Mouse (Mus musculus): ENCODE results near the gene Ccr1l1. TPM values are rescaled to one million over a fixed set of nuclear protein-coding genes. Genes with fewer than 3 reads are reported as not detected.

Gene Ccr1l1
- total and polyA plus RNA-seq, 2 experiments from 2014 or later, result not detected

DNA sequence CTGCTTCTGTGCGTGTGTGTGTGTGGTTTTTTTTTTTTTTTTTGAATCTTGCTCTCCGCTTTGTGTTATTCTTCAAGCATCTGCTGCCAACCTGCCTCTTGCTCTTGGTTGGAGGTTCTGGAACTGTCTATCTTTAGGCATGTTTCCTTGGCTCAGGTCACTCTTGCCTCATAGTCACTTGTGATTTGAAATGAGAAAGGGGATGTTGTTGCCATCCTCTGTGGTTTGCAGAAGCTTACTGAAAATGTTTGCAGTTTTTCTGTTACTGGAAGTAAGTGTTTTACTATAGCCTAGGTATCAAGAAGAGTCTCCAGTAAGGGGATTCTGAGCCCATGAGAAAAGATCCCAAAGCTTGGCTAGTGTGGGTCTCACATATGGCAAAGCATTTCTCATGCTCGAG is 36.2 kb downstream of the Ccr1l1 start:
- ATAC-seq (no peak), DNase-seq (no peak)
- H3K4me3 ChIP-seq (ENCODE audit: low read depth, low read length), result no peak overlapping the region
- no peak for TF ChIP-seq CTCF (IDR thresholded peaks at IDR 0.05; ENCODE audit: low read depth)
- H3K27ac ChIP-seq (ENCODE audit: low read depth, low read length), result no peak overlapping the region
- no peak overlapping the region for H3K4me2 ChIP-seq (ENCODE audit: low read depth)
- H3K27me3 ChIP-seq (ENCODE audit: insufficient read depth, low read length), result no peaks in the 10 kb centered on the region
- H3K9ac ChIP-seq, result no peak overlapping the region
- H3K4me1 ChIP-seq (ENCODE audit: insufficient read depth), result no peaks in the 10 kb centered on the region
- no peaks in the 10 kb centered on the region for H3K9me3 ChIP-seq (ENCODE audit: low read length)
- H3K36me3 ChIP-seq (ENCODE audit: insufficient read depth), result no peaks in the 10 kb centered on the region
- WGBS, result 89% methylated on average over 3 of the region's 3 CpGs

DNA sequence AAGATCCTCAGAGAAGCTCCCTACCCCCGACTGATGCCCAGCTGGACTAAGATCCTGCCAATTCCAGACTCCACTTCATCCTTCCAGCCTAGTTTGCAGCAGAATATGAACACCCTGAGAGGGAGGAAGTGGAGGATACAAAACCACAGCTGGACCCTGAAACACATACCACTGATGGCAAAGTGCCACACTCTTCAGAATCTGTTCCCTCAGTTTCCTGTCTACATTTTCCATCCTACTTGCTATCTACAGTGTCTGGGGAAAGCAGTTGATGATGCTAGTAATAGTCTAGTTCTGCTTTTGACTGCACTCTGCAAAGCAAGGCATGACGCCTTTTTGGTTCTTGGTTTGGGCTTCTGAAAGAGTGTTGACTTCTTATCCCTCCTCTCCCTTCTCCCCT is 36.9 kb downstream of the Ccr1l1 start:
- no peak for ATAC-seq
- Histone ChIP-seq H3K9ac (no peak overlapping the region), H3K9me3 (ENCODE audit: low read length) (no peaks in the 10 kb centered on the region), H3K4me2 (ENCODE audit: low read depth) (no peak overlapping the region), H3K4me3 (ENCODE audit: low read depth, low read length) (no peak overlapping the region), H3K4me1 (ENCODE audit: insufficient read depth) (no peaks in the 10 kb centered on the region), H3K27ac (ENCODE audit: low read depth, low read length) (no peak overlapping the region), H3K27me3 (ENCODE audit: insufficient read depth, low read length) (no peaks in the 10 kb centered on the region), H3K36me3 (ENCODE audit: insufficient read depth) (no peaks in the 10 kb centered on the region)
- DNase-seq, result no peak
- no peak for TF ChIP-seq CTCF (IDR thresholded peaks at IDR 0.05; ENCODE audit: low read depth)
- WGBS, result 80% methylated on average over 2 of the region's 2 CpGs

DNA sequence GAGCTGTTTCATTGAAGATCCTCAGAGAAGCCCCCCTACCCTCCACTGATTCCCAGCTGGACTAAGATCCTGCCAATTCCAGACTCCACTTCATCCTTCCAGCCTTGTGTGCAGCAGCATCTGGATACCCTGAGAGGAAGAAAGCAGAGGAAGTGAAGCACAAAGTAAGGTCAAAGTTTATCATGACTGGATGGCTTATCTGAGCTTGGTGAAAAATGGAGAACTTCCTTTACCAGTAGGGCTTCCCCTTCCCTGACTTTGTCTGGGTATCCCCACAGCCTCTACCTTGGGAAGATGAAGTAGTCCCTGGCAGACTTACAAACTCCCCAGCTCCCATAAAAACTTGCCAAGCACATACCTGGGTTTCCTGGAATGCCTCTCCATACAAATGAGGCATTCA is 37.6 kb downstream of the Ccr1l1 start:
- ATAC-seq, result no peak
- H3K27me3 ChIP-seq (ENCODE audit: insufficient read depth, low read length), result no peaks in the 10 kb centered on the region
- no peaks in the 10 kb centered on the region for H3K36me3 ChIP-seq (ENCODE audit: insufficient read depth)
- TF ChIP-seq CTCF (IDR thresholded peaks at IDR 0.05; ENCODE audit: low read depth), result no peak
- H3K9ac ChIP-seq, result no peak overlapping the region
- no peak for DNase-seq
- no peaks in the 10 kb centered on the region for H3K4me1 ChIP-seq (ENCODE audit: insufficient read depth)
- no peak overlapping the region for H3K4me3 ChIP-seq (ENCODE audit: low read depth, low read length)
- H3K4me2 ChIP-seq (ENCODE audit: low read depth), result no peak overlapping the region
- no peaks in the 10 kb centered on the region for H3K9me3 ChIP-seq (ENCODE audit: low read length)
- no peak overlapping the region for H3K27ac ChIP-seq (ENCODE audit: low read depth, low read length)

DNA sequence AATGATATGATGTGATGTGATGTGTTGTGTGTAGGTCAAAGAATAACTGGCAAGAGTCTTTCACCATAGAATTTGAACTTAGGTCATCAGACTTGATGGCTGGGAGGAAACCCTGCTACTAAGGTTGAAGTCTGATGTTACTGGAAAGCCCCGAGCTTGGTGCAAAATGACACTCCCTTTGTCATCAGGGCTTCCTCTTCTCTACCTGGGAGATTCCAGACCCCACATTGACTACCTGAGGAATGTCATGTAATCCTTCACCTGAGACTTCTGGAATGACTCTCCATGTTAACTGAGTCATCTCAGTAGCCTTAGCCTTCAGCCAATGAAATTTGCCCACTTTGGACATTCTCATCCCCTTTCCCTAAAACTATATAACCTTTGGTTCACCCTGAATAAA is 38.0 kb downstream of the Ccr1l1 start:
- no peak for DNase-seq
- Histone ChIP-seq H3K9me3 (ENCODE audit: low read length) (no peaks in the 10 kb centered on the region), H3K4me1 (ENCODE audit: insufficient read depth) (no peaks in the 10 kb centered on the region), H3K4me2 (ENCODE audit: low read depth) (no peak overlapping the region), H3K27me3 (ENCODE audit: insufficient read depth, low read length) (no peaks in the 10 kb centered on the region), H3K36me3 (ENCODE audit: insufficient read depth) (no peaks in the 10 kb centered on the region), H3K4me3 (ENCODE audit: low read depth, low read length) (no peak overlapping the region), H3K27ac (ENCODE audit: low read depth, low read length) (no peak overlapping the region), H3K9ac (no peak overlapping the region)
- no peak for ATAC-seq
- no peak for TF ChIP-seq CTCF (IDR thresholded peaks at IDR 0.05; ENCODE audit: low read depth)
- 72% methylated on average over 1 of the region's 1 CpGs for whole genome bisulfite sequencing

DNA sequence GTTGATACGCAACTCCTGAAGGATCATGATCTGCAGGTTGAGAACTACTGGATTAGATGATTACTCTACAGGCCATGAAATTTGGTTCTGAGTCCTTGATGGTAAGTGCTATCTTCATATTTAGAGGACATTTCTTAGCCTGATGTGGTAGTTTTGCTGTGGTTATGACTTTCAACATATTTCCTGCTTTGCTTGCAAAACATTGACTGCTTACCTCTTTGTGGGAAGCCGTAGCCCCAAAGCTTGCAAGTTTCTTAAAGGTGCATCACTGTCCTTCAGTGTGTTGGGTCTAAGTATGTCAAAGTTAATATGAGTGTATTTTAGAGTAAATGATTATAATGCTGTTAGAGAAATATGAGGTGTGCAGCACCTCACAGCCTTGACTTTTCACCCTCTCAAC is 40.2 kb downstream of the Ccr1l1 start:
- Histone ChIP-seq H3K9me3 (ENCODE audit: low read length) (no peaks in the 10 kb centered on the region), H3K4me3 (ENCODE audit: low read depth, low read length) (no peak overlapping the region), H3K4me2 (ENCODE audit: low read depth) (no peak overlapping the region), H3K27ac (ENCODE audit: low read depth, low read length) (no peak overlapping the region), H3K36me3 (ENCODE audit: insufficient read depth) (no peaks in the 10 kb centered on the region), H3K27me3 (ENCODE audit: insufficient read depth, low read length) (no peaks in the 10 kb centered on the region), H3K4me1 (ENCODE audit: insufficient read depth) (no peaks in the 10 kb centered on the region), H3K9ac (no peak overlapping the region)
- no peak for ATAC-seq
- DNase-seq, result no peak
- TF ChIP-seq CTCF (IDR thresholded peaks at IDR 0.05; ENCODE audit: low read depth), result no peak
- WGBS, result 96% methylated on average over 2 of the region's 2 CpGs

DNA sequence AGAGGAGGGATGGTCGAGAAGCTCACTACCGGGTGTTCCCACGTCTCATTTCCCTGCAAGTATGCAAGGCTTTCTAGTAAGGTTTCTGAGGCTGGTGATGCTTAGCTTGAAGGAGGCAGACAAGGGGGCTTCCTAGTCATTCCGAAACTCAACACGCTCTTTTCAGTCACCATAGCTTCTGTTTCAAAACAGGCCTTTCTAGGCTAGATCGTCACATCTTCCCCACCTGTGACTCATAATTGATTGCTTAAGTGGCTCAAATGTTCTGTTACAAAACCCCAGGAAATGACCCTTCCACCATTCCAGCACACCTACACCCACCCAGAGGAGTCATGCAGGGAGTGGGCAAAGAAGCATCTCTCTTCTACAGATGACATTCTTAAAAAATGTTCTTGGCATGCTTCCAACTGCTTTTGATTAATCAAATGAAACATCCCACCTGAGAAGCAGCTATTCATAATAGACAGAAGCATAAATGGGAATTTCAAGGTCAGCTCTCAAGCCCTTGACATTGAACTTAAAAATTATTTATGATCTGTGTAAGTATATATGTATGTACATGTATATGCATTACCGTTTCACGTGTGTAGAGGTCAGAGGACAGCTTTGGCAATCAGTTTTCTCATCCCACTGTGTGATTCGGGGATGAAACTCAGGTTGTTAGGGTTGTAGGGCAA is 41.5 kb downstream of the Ccr1l1 start:
- ATAC-seq, result no peak
- H3K4me2 ChIP-seq (ENCODE audit: low read depth), result no peak overlapping the region
- 90% methylated on average over 9 of the region's 9 CpGs for WGBS

DNA sequence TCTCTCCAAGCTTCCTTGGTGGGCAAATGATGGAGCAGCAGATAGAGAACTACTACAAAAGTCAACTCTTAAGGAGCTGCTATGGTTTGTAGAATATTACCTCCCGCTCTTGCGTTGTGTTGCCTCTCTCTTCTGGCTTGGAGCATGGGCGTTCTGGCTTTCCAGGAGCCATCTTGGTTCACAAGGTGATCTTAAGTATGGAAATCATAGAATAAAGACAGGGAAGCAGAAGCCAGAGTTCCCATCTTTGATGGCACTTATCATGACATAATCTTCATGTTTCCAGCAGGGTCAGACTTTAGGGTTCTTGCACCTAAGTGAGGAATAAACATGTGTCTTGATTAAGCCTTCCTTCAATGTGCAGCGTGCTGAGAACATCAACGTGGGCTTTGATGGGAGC is 42.4 kb downstream of the Ccr1l1 start:
- TF ChIP-seq CTCF (IDR thresholded peaks at IDR 0.05; ENCODE audit: low read depth), result no peak
- Histone ChIP-seq H3K9ac (no peak overlapping the region), H3K27me3 (ENCODE audit: insufficient read depth, low read length) (no peaks in the 10 kb centered on the region), H3K36me3 (ENCODE audit: insufficient read depth) (no peaks in the 10 kb centered on the region), H3K4me2 (ENCODE audit: low read depth) (no peak overlapping the region), H3K4me1 (ENCODE audit: insufficient read depth) (no peaks in the 10 kb centered on the region), H3K4me3 (ENCODE audit: low read depth, low read length) (no peak overlapping the region), H3K9me3 (ENCODE audit: low read length) (no peaks in the 10 kb centered on the region), H3K27ac (ENCODE audit: low read depth, low read length) (no peak overlapping the region)
- 90% methylated on average over 5 of the region's 5 CpGs for WGBS
- no peak for ATAC-seq
- DNase-seq, result no peak

More for the DNA sequence above, 41.5 kb downstream of the Ccr1l1 start:
- no peak overlapping the region for H3K4me3 ChIP-seq (ENCODE audit: low read depth, low read length)
- no peaks in the 10 kb centered on the region for H3K4me1 ChIP-seq (ENCODE audit: insufficient read depth)
- H3K27ac ChIP-seq (ENCODE audit: low read depth, low read length), result no peak overlapping the region
- no peak for TF ChIP-seq CTCF (IDR thresholded peaks at IDR 0.05; ENCODE audit: low read depth)
- DNase-seq, result no peak
- H3K9ac ChIP-seq, result no peak overlapping the region
- no peaks in the 10 kb centered on the region for H3K9me3 ChIP-seq (ENCODE audit: low read length)
- no peaks in the 10 kb centered on the region for H3K36me3 ChIP-seq (ENCODE audit: insufficient read depth)
- no peaks in the 10 kb centered on the region for H3K27me3 ChIP-seq (ENCODE audit: insufficient read depth, low read length)

Measured in forebrain, postnatal 0 days (tissue).